Mouse (Mus musculus) cerebellum, adult 9-11 months (tissue): ENCODE results near the gene Snx9.
A peak's percentile ranks its signal among the peaks of the same experiment; 100 is the strongest.

Experiments used
- DNase-seq: peaks from one replicate; pipeline ENCODE4 v3.0.0; 2022

Gene Snx9

GRCm38 (mm10) chr17:5886181-5886810 is 45.2 kb downstream of the Snx9 start:
- no peak for DNase-seq

- no peak for DNase-seq
Measured at GRCm38 (mm10) chr17:5886943-5887800, 46.0 kb downstream of the Snx9 start.

- DNase-seq, result peak; percentile 67
Measured at GRCm38 (mm10) chr17:5890429-5890828, 49.3 kb downstream of the Snx9 start.

GRCm38 (mm10) chr17:5891933-5892683 is 51.0 kb downstream of the Snx9 start:
- DNase-seq, result no peak

GRCm38 (mm10) chr17:5893092-5893491 is 52.0 kb downstream of the Snx9 start:
- no peak for DNase-seq

- no peak for DNase-seq
Measured at GRCm38 (mm10) chr17:5893574-5894148, 52.5 kb downstream of the Snx9 start.

GRCm38 (mm10) chr17:5896066-5896465 is 54.9 kb downstream of the Snx9 start:
- DNase-seq, result no peak

- DNase-seq, result no peak
Measured at GRCm38 (mm10) chr17:5896607-5897006, 55.5 kb downstream of the Snx9 start.

GRCm38 (mm10) chr17:5897326-5898200 is 56.4 kb downstream of the Snx9 start:
- DNase-seq, result no peak

GRCm38 (mm10) chr17:5899251-5899650 is 58.1 kb downstream of the Snx9 start:
- DNase-seq, result no peak

GRCm38 (mm10) chr17:5901381-5901780 is 60.3 kb downstream of the Snx9 start:
- no peak for DNase-seq

GRCm38 (mm10) chr17:5903630-5904301 is 62.6 kb downstream of the Snx9 start:
- DNase-seq, result no peak

- DNase-seq, result no peak
Measured at GRCm38 (mm10) chr17:5909681-5910080, 68.6 kb downstream of the Snx9 start.

GRCm38 (mm10) chr17:5911591-5911990 is 70.5 kb downstream of the Snx9 start:
- DNase-seq, result peak; percentile 35

- DNase-seq, result no peak
Measured at GRCm38 (mm10) chr17:5912797-5913196, 71.7 kb downstream of the Snx9 start.

- DNase-seq, result no peak
Measured at GRCm38 (mm10) chr17:5914217-5914616, 73.1 kb downstream of the Snx9 start.

- no peak for DNase-seq
Measured at GRCm38 (mm10) chr17:5921954-5922353, 80.8 kb downstream of the Snx9 start.

- no peak for DNase-seq
Measured at GRCm38 (mm10) chr17:5923281-5923680, 82.2 kb downstream of the Snx9 start.

GRCm38 (mm10) chr17:5924238-5924637 is 83.1 kb downstream of the Snx9 start:
- no peak for DNase-seq

- DNase-seq, result no peak
Measured at GRCm38 (mm10) chr17:5926710-5927109, 85.6 kb downstream of the Snx9 start.

- no peak for DNase-seq
Measured at GRCm38 (mm10) chr17:5929031-5929430, 87.9 kb downstream of the Snx9 start.

GRCm38 (mm10) chr17:5932161-5932560 is 91.0 kb downstream of the Snx9 start:
- no peak for DNase-seq
